Mouse (Mus musculus) kidney, adult 18-20 months (tissue): ENCODE data around the gene Sik1.

Source experiments
- DNase-seq: peaks from one replicate; pipeline ENCODE4 v3.0.0; 2021

Gene Sik1

GRCm38 (mm10) chr17:31831097-31831865, 24.3 kb downstream of the Sik1 start:
- no peak for DNase-seq

GRCm38 (mm10) chr17:31830506-31831075, 25.0 kb downstream of the Sik1 start:
- no peak for DNase-seq

GRCm38 (mm10) chr17:31828916-31829315, 26.7 kb downstream of the Sik1 start:
- DNase-seq, result no peak

GRCm38 (mm10) chr17:31828118-31828517, 27.5 kb downstream of the Sik1 start:
- peak; percentile 40 for DNase-seq

- DNase-seq, result peak; percentile 70
These were observed 28.4 kb downstream of the Sik1 start for GRCm38 (mm10) chr17:31827206-31827605.

- DNase-seq, result peak; percentile 43
These were observed 28.9 kb downstream of the Sik1 start for GRCm38 (mm10) chr17:31826669-31827068.

- DNase-seq, result no peak
These were observed 29.9 kb downstream of the Sik1 start for GRCm38 (mm10) chr17:31825678-31826077.

- DNase-seq, result no peak
These were observed 30.8 kb downstream of the Sik1 start for GRCm38 (mm10) chr17:31824812-31825211.

- DNase-seq, result no peak
These were observed 34.3 kb downstream of the Sik1 start for GRCm38 (mm10) chr17:31821136-31821933.

GRCm38 (mm10) chr17:31820099-31820846, 35.3 kb downstream of the Sik1 start:
- DNase-seq, result no peak

GRCm38 (mm10) chr17:31819372-31819771, 36.2 kb downstream of the Sik1 start:
- no peak for DNase-seq

GRCm38 (mm10) chr17:31817815-31818214, 37.8 kb downstream of the Sik1 start:
- no peak for DNase-seq

- no peak for DNase-seq
These were observed 38.4 kb downstream of the Sik1 start for GRCm38 (mm10) chr17:31817203-31817602.

GRCm38 (mm10) chr17:31814848-31815247, 40.8 kb downstream of the Sik1 start:
- no peak for DNase-seq

GRCm38 (mm10) chr17:31813938-31814622, 41.5 kb downstream of the Sik1 start:
- no peak for DNase-seq

GRCm38 (mm10) chr17:31811333-31811732, 44.3 kb downstream of the Sik1 start:
- no peak for DNase-seq

GRCm38 (mm10) chr17:31809894-31810293, 45.7 kb downstream of the Sik1 start:
- no peak for DNase-seq

GRCm38 (mm10) chr17:31809136-31809535, 46.5 kb downstream of the Sik1 start:
- no peak for DNase-seq

GRCm38 (mm10) chr17:31808082-31808875, 47.3 kb downstream of the Sik1 start:
- DNase-seq, result peak; percentile 33

GRCm38 (mm10) chr17:31806496-31806895, 49.1 kb downstream of the Sik1 start:
- no peak for DNase-seq

GRCm38 (mm10) chr17:31806025-31806424, 49.6 kb downstream of the Sik1 start:
- DNase-seq, result no peak

GRCm38 (mm10) chr17:31805585-31805984, 50.0 kb downstream of the Sik1 start:
- DNase-seq, result no peak
